Mouse (Mus musculus): ENCODE results near the gene Apol8.

Gene Apol8

GRCm38 (mm10) chr15:77784039-77784824, 27.4 kb upstream of the Apol8 start:
- no peak for DNase-seq

GRCm38 (mm10) chr15:77782449-77783014, 25.7 kb upstream of the Apol8 start:
- peak; percentile 68 for DNase-seq

- DNase-seq: peak; percentile 88
Measured at GRCm38 (mm10) chr15:77775186-77775963, 18.6 kb upstream of the Apol8 start.

GRCm38 (mm10) chr15:77774303-77774702, 17.5 kb upstream of the Apol8 start:
- no peak for DNase-seq

GRCm38 (mm10) chr15:77773099-77773915, 16.5 kb upstream of the Apol8 start:
- no peak for DNase-seq

- no peak for DNase-seq
Measured at GRCm38 (mm10) chr15:77770942-77771341, 14.1 kb upstream of the Apol8 start.

- DNase-seq: no peak
Measured at GRCm38 (mm10) chr15:77770341-77770740, 13.5 kb upstream of the Apol8 start.

GRCm38 (mm10) chr15:77766981-77767380, 10.2 kb upstream of the Apol8 start:
- DNase-seq: no peak

- DNase-seq: no peak
Measured at GRCm38 (mm10) chr15:77765484-77766093, 8.8 kb upstream of the Apol8 start.

- DNase-seq: peak; percentile 69
Measured at GRCm38 (mm10) chr15:77764391-77765006, 7.7 kb upstream of the Apol8 start.

GRCm38 (mm10) chr15:77763702-77764101, 6.9 kb upstream of the Apol8 start:
- no peak for DNase-seq

GRCm38 (mm10) chr15:77763050-77763449, 6.2 kb upstream of the Apol8 start:
- DNase-seq: no peak

- DNase-seq: peak; percentile 40
Measured at GRCm38 (mm10) chr15:77761561-77762380, 5.0 kb upstream of the Apol8 start.

GRCm38 (mm10) chr15:77761083-77761482, 4.3 kb upstream of the Apol8 start:
- no peak for DNase-seq

- DNase-seq: no peak
Measured at GRCm38 (mm10) chr15:77760037-77760436, 3.2 kb upstream of the Apol8 start.

- DNase-seq: no peak
Measured at GRCm38 (mm10) chr15:77757586-77758226, 903 bp upstream of the Apol8 start.

- DNase-seq: no peak
Measured at GRCm38 (mm10) chr15:77756081-77756480, 722 bp downstream of the Apol8 start.

- DNase-seq: no peak
Measured at GRCm38 (mm10) chr15:77755132-77755531, 1.7 kb downstream of the Apol8 start.

- DNase-seq: no peak
Measured at GRCm38 (mm10) chr15:77752443-77752842, 4.4 kb downstream of the Apol8 start.

- DNase-seq: peak; percentile 62
Measured at GRCm38 (mm10) chr15:77750461-77750860, 6.3 kb downstream of the Apol8 start.

- no peak for DNase-seq
Measured at GRCm38 (mm10) chr15:77749717-77750116, 7.1 kb downstream of the Apol8 start.

Measured in lung, postnatal 14 days (tissue).